Mouse (Mus musculus) layer of hippocampus, adult 9-10 months (tissue): Measurements from ENCODE around the gene Mvk.

ENCODE experiments used
- DNase-seq: peaks from one replicate; pipeline ENCODE4 v3.0.0; 2022; ENCODE audit warnings: low spot score

Gene Mvk

GRCm38 (mm10) chr5:114443566-114444367 lies at the start of gene Mvk, which contains the start of gene Mmab:
Gene Mvk, plus strand, starts transcription at chr5:114444269.
Gene Mmab, minus strand, starts transcription at chr5:114444060.
- DNase-seq = peak; percentile 99

GRCm38 (mm10) chr5:114406592-114406991 lies 37.5 kb upstream of the Mvk start:
- no peak for DNase-seq

GRCm38 (mm10) chr5:114407269-114407668 lies 36.8 kb upstream of the Mvk start:
- no peak for DNase-seq

GRCm38 (mm10) chr5:114407810-114408209 lies 36.3 kb upstream of the Mvk start:
- no peak for DNase-seq

- DNase-seq = no peak
These were observed 35.2 kb upstream of the Mvk start for GRCm38 (mm10) chr5:114408846-114409245.

GRCm38 (mm10) chr5:114410429-114410828 lies 33.6 kb upstream of the Mvk start:
- DNase-seq = no peak

GRCm38 (mm10) chr5:114412361-114412998 lies 31.6 kb upstream of the Mvk start:
- no peak for DNase-seq

- no peak for DNase-seq
These were observed 30.9 kb upstream of the Mvk start for GRCm38 (mm10) chr5:114413067-114413735.

GRCm38 (mm10) chr5:114415606-114416005 lies 28.5 kb upstream of the Mvk start:
- DNase-seq = no peak

- no peak for DNase-seq
These were observed 27.2 kb upstream of the Mvk start for GRCm38 (mm10) chr5:114416855-114417254.

- DNase-seq = no peak
These were observed 25.5 kb upstream of the Mvk start for GRCm38 (mm10) chr5:114418541-114418940.

- no peak for DNase-seq
These were observed 22.3 kb upstream of the Mvk start for GRCm38 (mm10) chr5:114421561-114422298.

GRCm38 (mm10) chr5:114422591-114422990 lies 21.5 kb upstream of the Mvk start:
- no peak for DNase-seq

GRCm38 (mm10) chr5:114423961-114424360 lies 20.1 kb upstream of the Mvk start:
- no peak for DNase-seq

- DNase-seq = no peak
These were observed 17.3 kb upstream of the Mvk start for GRCm38 (mm10) chr5:114426732-114427131.

GRCm38 (mm10) chr5:114428621-114429020 lies 15.4 kb upstream of the Mvk start:
- no peak for DNase-seq

- DNase-seq = no peak
These were observed 14.3 kb upstream of the Mvk start for GRCm38 (mm10) chr5:114429781-114430180.

GRCm38 (mm10) chr5:114434359-114434758 lies 9.7 kb upstream of the Mvk start:
- DNase-seq = no peak

- no peak for DNase-seq
These were observed 8.5 kb upstream of the Mvk start for GRCm38 (mm10) chr5:114435588-114435987.

GRCm38 (mm10) chr5:114444368-114444692 lies 261 bp downstream of the Mvk start:
- no peak for DNase-seq

- no peak for DNase-seq
These were observed 4.9 kb downstream of the Mvk start for GRCm38 (mm10) chr5:114449011-114449410.

- DNase-seq = no peak
These were observed 12.2 kb downstream of the Mvk start for GRCm38 (mm10) chr5:114456287-114456686.
